Mouse (Mus musculus): ENCODE measurements around the gene Sez6.

Gene Sez6

DNA sequence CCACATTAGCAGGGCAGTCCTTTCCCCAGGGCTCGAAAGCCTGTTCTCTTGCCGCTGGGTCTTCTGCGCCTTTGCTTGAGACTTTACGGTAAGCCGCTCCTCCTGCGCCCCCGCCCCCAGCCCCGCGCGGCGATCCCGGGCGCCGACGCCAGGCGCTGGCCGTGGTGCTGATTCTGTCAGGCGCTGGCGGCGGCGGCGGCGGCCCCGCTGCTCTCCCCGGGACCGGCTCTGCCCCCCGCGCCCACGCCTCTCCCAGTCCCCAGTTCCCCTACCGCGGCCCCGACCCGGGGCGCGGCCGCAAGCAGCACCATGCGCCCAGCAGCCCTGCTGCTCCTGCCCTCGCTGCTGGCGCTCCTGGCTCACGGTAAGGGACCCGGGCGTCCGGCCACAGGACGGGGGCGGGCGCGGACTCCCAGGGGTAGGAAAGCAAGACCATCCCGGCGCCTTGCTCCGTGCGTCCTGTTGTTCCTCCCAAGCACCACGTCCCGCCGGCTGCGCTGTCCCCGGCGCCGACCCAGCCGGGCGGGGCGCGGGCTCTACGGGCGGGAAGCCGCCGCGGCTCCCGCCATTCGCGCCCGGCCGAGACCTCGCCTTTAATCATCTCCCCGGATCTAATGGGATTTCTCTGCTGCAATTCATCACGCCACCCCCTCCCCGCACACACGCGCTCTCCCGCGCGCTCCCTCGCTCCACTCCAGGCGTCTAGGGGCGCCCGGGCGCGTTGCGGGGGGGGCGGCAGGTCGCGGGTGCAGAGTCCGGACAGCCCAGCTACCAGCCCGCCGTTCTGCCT is at the start of gene Sez6:
Sez6 (plus strand) TSS at position 50 of the 790 bp plus-strand sequence.
- DNase-seq (ENCODE audit: extremely low read depth, low read depth): no peak

DNA sequence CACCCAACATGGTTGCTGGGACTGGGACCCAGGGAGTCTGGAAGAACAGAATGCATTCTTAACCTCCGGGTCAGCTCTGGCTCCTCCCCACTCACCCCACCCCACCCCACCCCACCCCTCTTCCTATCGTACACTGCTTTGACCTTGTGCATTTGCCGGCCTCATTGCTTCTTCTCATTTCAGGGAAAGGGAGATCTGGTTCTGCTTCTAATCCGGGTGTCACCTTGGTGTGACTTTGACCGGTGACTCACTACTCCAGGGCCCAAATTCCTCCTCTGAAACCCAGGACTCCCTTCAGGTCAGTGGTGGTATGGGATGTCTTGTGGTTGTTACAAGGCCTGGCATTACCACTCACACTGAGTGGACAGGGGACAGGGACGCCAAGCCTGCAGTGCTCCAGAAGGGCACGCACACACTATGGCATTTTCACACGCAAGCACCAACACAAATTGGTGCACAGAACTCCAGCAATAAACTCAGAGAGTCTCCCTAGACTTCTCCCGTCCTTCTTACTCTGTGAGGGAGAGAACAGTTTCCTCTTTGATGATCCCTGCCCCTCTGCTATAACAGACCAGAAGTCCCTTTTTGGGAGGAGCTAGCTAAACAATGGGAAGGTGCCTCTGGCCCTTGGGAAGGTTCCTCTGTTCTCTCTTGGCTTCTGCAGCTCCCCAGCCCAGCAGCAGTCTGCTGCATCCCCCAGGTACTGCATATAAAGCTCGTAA is 45.9 kb upstream of the Sez6 start:
- DNase-seq (ENCODE audit: extremely low read depth, low read depth): no peak

DNA sequence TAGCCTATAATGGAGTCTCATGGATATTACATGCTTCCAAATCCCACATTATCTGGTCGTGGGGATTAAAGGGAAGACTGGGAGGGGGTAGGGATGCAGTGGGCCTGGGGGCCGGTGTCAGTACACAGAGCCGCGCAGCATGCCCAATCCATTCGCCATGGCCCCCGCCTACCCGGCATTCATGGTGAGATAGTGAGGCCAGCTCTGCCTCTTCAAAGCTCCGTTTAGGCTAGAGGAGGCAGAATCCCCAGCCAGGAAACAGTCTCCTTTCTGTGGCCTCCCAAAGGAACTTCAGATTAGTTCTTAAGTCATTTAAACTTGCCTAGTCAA is 45.4 kb upstream of the Sez6 start:
- DNase-seq (ENCODE audit: extremely low read depth, low read depth): no peak

DNA sequence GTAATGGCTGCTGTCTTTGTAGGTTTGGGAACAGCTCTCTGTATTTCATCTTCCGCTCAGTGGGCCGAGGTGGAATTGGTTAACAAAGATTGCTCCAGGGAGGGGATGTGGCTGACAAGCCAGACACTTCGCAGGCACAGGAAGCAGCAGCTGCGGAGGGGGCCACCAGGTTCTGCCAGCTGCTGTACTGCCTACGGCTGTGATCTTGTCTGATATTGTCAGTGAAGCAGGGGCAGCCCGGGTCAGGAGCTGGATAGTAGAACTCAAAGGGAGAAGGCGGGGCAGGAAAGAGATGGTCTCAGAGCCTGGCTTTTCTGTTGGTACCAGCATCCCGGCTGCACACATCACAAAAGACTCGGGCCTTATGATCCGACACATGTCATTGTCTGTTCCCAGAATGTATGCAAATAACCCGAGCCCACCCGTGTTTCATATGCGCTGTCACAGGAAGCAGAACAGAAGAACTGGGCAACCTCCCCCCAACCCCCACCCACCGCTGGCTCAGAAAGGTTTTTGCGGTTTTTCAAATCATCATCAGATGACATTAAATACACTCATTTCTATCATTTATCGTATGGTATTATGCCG is 43.1 kb upstream of the Sez6 start:
- DNase-seq (ENCODE audit: extremely low read depth, low read depth): no peak

DNA sequence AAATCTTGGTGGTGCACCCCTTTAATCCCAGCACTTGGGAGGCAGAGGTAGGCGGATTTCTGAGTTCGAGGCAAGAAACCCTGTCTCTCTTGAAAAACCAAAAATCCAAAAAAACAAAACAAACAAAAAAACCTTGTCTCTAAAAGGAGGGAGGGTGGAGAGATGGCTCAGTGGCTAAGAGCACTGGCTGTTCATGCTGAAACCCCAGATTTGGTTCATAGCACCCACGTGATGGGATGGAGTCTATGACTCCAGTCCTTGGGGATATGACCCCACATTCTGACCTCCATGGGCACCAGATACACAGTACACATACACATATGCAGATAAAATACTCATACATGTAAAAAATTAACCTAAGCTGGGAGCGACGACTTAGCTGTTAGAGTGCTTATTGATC is 41.8 kb upstream of the Sez6 start:
- no peak for DNase-seq (ENCODE audit: extremely low read depth, low read depth)

DNA sequence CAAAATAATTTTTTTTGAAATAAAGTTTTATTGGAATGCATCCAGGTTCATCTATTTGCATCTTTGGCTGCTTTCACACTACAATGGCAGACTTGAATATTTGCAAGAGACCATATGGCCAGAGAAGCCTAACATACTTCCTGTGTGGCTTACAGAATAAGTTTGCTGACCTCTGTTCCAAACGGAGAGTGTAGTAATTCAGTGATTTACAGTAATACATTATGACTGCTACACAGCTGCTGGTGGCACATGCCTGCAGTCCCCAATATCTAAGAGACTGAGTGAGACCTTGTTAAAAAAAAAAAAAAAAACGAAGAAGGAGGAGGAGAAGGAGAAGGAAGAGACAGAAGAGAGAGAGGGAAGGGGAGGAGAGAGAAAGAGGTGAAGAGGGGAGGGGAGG is 41.1 kb upstream of the Sez6 start:
- no peak for DNase-seq (ENCODE audit: extremely low read depth, low read depth)

DNA sequence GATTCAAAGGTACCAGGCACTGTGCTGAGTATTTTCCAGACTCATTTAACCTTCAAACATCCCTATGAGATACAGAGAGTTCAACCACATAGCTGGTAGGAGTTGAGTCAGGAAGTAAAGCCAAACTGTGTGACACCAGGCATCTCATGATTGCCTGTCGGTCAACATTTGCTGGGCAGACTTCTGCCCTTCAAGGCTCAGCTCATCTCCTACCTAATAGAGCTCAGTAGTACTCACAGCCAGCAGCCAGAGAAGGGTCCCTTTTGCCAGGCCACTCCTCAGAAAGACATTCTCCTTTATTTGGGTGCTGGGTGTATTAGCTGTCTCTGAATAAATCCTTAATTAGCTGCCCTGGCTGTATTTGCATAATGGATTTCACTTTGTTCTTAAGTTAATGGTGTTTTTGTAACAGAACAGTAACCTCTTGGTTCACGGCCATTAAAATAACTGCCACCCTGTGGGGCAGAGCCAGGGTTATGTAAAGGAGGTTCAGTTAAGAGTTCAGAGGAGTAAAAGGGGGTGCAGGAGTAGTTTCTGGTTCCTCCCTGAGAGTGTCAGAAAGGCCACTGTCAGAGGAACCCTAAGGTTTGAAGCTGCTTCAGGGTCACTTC is 39.8 kb upstream of the Sez6 start:
- DNase-seq (ENCODE audit: extremely low read depth, low read depth): no peak

DNA sequence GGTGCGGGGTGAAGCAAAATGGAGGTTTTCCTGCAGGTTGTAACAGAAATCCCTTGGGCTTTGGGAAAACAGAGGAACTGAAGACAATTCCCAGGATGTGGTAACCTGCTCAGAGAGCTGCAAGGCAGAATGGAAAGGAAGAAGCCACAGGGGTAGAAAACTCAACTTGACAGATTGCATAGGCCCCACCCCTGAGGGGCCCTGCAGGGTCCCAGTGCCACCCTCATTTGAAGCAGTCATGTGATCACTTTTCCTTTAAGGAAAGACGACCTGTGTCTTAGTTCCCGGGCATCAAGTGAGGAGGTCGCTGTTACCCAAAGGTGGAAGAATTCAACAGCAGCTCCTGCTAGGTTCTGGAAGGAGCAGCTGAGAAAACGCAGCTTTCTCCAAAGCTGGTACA is 37.7 kb upstream of the Sez6 start:
- no peak for DNase-seq (ENCODE audit: extremely low read depth, low read depth)

DNA sequence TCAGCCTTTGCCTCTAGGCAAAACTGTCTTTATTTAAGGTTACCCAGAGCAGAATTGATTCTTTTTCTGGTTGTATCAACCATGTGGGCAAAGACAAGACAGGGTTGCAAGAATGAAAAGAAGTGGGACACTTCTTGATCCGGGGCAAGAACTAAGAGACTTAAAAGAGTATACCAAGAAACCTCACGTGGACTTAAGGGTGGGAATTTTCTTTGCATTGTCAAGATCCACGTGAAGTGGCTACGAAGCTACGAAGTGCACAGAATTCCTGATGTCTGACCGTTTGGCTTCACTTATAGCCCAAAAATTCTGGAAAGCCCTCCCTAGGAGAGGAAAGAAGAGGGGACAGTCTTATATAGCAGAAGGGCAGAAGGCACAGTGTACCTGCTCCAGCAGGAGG is 37.3 kb upstream of the Sez6 start:
- DNase-seq (ENCODE audit: extremely low read depth, low read depth): no peak

DNA sequence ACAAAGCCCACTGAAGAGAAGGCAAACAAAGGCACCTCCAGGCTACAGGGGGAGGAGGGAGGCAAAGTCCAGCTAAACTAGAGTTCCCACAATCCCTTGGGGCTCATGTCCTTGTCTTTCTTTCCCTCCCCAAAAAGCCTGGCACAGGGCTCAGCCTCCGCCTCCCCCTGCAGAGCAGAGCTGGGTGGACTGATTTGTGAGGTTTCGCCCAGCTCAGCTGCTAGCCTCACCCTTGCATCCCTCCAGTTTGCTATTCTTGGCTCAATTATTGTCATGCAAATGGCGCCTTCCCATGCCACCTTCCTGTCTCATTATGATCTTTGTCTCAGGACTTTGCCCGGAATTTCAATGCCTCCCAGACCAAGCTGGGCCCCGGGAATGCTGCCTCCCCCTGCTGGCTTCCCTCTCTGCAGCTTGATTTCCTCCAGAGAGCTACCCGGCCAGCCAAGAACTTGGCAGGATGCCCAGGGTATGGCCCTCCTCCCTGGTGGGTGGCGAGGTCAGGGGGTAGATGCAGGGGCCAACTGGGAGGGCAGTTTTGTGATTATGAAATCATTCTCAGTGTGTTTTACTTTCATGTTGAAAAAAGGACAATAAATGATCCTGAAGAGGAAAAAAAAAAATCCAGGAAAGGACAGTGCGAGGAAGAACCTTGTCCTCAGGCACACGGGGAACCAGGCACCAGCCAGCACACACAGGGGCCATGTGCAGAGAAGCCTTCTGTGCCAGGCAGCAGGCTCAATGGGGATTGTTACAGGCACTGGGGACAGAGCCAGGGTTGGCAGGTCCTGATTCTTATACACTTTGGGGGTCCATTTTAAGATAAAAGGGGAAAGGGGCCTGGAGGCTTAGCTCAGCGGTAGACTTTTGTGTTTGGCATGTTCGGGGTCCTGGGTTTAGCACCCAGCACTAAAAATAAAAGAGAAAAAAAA is 36.5 kb upstream of the Sez6 start, which contains the start of gene Pipox:
Pipox (minus strand) TSS at position 310 of the 932 bp plus-strand sequence.
- DNase-seq (ENCODE audit: extremely low read depth, low read depth): no peak

DNA sequence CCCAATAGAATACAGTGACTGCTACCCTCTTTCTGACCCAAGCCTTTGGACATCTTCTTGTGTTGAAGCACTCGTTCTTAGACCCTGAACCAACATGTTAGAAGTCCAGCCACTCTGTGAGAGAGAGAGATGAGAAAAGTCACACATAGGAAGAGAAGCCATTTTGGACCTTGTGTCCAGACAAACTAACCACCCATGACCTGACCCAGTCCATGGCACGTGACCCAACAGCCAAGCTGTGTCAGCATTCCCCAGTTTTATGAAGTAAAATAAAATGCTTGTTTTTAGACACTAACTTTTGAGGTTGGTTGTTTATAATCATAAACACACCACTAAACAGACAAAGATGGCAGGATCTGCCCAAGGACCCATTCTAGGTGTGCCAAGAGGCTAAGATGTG is 35.6 kb upstream of the Sez6 start:
- no peak for DNase-seq (ENCODE audit: extremely low read depth, low read depth)

DNA sequence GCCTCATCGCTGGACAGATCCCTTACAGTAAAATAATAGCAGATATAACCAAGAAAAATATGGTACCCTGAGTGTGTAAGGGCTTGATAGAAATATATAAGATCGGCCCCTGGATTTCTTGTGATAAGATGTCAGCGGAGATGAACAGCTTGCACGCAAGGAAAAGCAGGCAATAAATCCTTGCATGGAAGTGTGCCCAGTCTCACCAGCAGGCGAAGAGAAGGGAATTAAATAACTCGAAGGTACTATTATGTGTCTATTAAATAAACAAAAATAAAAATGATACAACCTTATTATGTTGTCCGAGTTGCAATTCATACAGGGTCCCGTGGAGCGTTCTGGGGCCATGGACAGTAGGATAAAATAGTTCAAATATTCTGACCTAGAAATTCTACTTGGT is 34.6 kb upstream of the Sez6 start:
- no peak for DNase-seq (ENCODE audit: extremely low read depth, low read depth)

DNA sequence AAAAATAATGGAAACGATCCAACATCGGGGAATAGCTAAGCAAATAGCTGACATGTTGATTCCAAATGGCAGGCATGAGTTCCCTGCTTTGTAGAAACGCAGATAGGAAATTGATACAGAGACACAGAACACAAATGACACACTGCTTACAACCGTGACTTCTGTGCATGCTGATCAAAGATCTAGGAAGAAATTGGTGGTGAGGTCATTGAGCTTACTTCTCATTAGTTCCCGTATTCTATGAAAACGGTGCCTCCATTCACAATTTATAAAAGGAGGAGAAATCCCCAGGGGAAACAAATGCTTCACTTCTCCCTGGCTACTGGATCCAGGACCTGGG is 34.1 kb upstream of the Sez6 start:
- DNase-seq (ENCODE audit: extremely low read depth, low read depth): no peak

DNA sequence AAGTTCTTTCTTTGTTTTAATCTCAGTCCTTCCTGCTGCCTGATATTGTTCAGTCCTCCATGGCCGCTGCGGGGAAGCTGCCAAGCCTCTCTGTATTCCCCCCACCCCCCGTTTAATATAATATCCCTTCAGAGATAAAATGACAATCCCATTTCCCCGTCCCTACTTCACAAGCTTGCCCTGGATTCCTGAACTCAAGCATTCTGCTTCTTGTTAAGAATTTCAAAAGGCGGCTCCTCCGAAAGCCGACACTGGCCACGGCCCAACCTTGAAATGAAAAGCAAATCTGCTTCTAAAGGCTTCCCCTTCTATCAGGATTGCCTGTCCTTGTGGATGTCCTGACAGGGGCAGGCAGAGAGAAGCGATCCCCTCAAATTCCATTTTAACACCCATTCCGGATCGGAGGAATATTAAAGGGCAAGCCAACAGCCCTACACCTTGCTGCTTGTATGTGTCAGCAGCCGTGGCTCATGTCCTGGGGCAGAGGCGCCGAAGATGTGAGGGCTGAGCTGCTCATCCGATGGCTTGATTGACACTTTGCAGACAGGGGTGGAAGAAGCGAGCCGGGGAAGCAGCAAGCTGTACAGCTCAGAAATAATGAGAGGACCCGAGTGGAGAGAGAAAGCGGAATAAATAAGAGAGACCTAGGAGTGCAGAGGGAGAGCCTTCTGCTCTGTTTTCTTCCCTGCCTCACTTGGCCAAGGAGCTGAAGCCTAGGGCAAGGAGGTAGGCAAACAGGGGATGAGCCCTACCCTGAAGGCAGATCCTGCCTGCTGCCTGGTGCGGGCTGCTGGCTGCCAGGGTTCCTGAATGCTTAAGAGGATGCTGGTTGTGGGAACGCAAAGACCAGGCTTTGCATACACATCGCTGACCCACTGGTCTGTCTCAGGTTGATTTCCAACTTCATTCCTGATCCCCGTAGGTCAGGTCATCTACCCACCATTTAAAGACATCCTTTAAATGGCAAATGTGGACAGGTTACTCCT is 33.5 kb upstream of the Sez6 start:
- no peak for DNase-seq (ENCODE audit: extremely low read depth, low read depth)

DNA sequence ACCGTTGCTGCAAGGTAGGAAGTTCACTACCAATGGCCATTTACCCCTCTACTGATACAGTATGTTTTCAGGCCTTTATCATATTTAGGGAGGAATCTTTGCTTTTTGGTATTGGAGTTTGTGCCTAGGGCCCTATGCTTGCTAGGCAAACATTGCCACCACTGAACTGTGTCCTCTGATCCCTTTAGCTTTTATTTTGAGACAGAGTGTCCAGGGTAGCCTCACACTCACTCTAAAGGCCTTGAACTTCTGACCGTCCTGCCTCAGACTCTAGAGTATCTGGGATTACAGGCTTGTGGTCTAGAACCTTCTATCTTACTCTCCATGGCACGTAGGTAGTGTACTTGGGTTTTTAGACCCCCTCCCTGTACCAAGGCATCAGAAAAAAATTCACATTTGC is 30.4 kb upstream of the Sez6 start:
- DNase-seq (ENCODE audit: extremely low read depth, low read depth): no peak

DNA sequence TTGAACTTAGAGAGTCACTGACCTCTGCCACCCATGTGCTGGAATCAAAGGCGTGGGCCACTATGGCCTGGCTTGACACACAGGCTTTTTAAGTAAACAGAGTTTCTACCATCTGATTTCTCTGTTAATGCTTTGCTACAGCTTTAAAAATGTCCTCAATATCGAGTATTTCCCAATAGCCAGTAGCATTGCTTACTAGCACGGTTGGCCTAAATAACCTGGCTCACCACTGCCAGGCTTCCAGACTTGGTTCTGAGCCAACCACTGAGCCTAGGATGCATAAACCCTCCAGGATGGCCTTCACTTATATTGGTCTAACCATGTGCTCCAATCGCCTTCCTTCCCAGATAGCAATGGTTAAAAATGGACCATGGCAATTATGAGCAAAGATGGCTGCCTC is 29.9 kb upstream of the Sez6 start:
- no peak for DNase-seq (ENCODE audit: extremely low read depth, low read depth)

DNA sequence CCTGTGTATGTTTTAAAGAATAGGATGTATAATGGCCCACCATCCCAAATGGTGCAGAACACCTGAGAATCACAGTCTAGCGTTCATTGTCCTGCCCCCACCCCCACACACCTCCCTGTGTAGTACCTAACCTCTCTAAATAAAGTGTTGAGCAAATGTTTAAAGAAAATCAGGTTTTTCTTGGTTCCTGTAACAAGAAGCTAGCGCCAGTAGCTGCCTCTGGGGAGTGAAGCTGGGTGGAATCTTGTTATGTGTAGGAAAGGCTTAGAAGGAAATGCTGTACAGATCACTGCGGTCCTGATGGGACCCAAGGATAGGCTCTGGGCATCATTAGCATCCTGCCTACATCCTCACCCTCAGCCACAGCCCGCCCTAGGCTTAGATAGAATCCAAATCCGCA is 29.2 kb upstream of the Sez6 start:
- DNase-seq (ENCODE audit: extremely low read depth, low read depth): no peak

DNA sequence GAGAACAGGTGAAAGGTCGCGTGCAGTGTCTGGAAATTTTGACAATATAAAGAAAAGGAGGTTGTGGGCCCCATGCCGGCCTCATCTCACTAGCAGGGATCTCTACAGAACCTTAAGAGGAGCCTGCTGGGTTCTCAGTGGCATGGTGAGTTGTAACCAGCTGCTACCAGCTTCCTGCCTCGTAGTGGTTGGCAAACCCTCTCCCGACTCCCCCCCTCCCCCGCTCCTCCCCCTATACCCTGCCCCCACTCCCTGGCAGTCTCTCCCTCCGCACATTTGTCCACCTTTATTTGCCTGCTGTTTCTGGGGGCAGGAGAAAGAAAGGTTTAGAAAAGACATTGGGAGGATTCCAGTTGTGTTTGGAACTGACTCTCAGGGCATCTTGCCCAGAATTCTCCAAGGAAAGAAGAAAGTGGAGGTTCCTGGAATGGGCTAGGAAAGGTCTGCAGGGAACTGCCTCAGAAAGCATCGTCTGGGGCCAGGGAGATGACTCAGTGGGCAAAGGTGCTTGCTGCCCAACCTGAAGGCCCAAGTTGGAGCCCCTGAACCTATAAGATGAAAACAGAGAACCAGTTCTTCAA is 28.7 kb upstream of the Sez6 start:
- no peak for DNase-seq (ENCODE audit: extremely low read depth, low read depth)

DNA sequence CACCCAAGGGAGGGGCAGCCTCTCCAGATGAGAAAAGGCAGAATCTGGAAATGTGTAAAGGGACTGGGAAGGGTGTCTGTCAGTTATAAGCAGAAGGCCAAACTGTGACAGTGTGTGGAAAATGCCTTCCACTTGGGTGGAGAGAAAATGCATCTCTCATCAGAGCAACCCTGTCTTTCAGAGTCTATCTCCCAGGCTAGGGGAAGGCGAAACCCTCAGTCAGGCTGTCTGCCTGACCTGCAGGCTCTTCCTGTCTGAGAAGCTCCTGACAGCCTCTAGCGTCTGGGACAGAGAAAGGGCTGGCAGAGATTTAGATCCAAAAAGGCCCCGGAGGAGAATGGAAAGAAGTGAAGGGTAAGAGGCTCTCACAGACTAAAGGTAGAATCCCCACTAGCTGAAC is 26.8 kb upstream of the Sez6 start:
- no peak for DNase-seq (ENCODE audit: extremely low read depth, low read depth)

DNA sequence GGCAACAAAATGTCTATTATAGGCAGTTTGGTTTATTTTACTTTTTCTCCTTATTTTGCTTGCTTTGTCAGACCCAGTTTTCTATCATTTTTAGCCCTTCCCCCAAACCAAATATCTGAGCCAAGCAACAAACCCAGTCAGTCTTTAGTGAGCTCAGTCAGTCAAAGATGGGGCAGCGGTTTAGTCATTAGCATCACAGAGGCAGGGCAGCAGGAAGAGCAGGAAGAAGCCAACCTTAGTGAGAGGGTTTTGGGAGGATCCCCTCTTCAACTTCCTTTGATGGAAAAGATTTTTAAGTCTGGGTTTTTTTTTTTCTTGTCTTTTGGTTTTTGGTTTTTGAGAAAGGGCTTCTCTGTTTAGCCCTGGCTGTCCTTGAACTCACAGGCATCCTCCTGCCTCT is 25.9 kb upstream of the Sez6 start:
- DNase-seq (ENCODE audit: extremely low read depth, low read depth): no peak

Measured in MEL-GATA-1-ER (cell line).